Mouse (Mus musculus) heart, adult 2 months (tissue): ENCODE measurements around the gene Rpl18a.
A peak's percentile ranks its signal among the peaks of the same experiment; 100 is the strongest.

ENCODE experiments used
- CTCF ChIP-seq: fragments of 200-600 bp; IDR thresholded peaks from 2 replicates; pipeline ENCODE4 v1.8.1; 2022; ENCODE audit warnings: antibody characterized with exemption, mild to moderate bottlenecking, moderate library complexity
- EP300 ChIP-seq: fragments of 200-500 bp; IDR thresholded peaks from 2 replicates; pipeline ENCODE4 v1.6.1; 2011; ENCODE audit warnings: low read depth, low read length, control low read depth; ENCODE audit not compliant: insufficient read depth
- POLR2A ChIP-seq: fragments of 200-500 bp; IDR thresholded peaks from 2 replicates; pipeline ENCODE4 v1.6.1; 2011; ENCODE audit warnings: mild to moderate bottlenecking, low read depth, low read length, control low read depth; ENCODE audit not compliant: insufficient read depth

DNA sequence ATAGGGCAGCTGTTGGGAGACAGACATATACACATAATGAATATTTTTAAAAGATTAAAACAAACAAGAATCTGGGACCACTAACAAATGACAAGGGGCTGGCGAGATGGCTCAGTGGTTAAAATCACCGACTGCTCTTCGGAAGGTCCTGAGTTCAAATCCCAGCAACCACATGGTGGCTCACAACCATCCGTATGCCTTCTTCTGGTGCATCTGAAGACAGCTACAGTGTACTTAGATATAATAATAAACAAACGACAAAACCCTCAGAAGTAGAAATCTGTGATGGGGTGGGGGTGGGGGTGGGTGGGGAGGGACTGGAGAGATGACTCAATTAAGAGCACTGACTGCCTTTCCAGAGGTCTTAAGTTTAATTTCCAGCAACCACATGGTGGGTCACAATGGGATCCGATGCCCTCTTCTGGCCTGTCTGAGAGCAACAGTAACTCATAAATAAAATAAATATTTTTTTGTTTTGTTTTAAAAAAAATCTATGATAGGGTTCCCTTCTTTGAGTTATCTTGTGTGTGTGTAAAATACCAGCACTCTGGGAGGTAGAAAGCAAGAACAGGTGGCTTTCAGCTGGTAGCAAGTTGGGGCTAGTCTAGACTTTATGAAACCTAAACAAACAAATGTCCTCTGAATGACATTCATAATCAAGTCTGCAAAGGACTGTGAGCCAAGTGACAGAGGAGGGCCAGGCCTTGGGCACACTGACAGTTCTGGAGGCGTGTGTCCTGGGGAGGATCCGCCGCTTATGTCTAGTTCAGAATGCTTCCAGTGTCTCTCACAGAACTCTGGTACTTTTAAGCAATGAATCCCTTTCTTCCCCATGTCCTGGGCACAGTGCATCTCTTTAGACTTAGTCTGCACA lies 23.1 kb upstream of the Rpl18a start:
- TF ChIP-seq EP300 (no peak), CTCF (peak; percentile 47), POLR2A (no peak)
